Mouse (Mus musculus): ENCODE data around the gene Mphosph6. TPM values are rescaled to one million over a fixed set of nuclear protein-coding genes. Genes with fewer than 3 reads are reported as not detected.

The Mphosph6 gene
- 13.0 and 14.6 TPM in 2 replicates for polyA plus RNA-seq (2012; rRNA removed)

DNA sequence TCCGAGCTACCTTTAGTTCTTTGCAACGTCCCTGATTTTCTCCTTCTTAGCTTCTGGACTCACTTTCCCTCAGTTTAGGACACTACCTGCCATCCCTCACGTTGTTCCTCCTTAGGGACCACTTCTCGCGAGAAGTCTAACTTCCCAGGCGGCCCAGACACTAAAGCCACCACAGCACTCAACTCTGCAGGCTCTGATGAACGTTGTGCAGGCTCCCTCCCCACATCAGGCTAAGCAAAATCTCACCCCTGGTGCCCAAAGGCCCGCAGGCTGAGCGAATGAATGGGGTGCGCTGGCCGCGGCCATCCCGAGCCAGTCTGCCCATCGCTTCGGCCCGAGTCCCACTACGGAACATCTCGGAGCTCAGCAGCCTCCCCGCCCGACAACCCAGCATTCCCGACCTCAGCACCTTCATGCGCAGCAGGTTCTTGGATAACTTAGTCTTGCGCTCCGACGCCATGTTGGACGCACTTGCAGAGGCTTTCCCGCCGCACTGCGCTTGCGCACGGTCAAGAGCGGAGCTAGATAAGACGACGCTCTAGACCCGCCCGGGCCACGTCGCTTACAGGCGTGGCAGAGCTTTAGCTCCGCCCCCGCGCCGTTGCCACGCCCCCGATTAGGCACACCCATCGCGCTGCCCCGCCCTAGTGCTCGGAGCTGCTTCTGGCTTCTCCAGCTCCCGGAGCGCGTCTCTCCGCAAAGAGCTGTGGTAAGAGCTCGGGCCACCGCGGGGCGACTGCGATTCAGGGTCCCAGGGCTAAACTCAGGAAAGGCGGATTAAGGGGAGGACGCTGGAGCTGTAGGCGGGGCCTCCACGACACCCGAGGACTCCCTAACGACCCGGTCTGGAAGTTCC, at the start of gene Mphosph6:
TSS of gene Mphosph6 (minus strand) at position 501 of the 856 bp plus-strand sequence.

Other genes with a start within 250 kb of the Mphosph6 start
- 17.5 and 18.0 TPM in 2 replicates for gene Sdr42e1, start 128.3 kb downstream of the Mphosph6 start, polyA plus RNA-seq (2012; rRNA removed)
- gene Hsd17b2, start 100.0 kb downstream of the Mphosph6 start, polyA plus RNA-seq (2012; rRNA removed): 95.7 and 98.8 TPM in 2 replicates